Mouse (Mus musculus) liver, adult 2 months (tissue): ENCODE measurements around the gene Gm17268. TPM values are rescaled to one million over a fixed set of nuclear protein-coding genes. Genes with fewer than 3 reads are reported as not detected.
A peak's percentile ranks its signal among the peaks of the same experiment; 100 is the strongest.

Experiments
- DNase-seq: peaks from one replicate; pipeline ENCODE4 v3.0.0-alpha.2; 2011; ENCODE audit warnings: low read depth, low spot score; ENCODE audit errors: extremely low read depth
- H3K27ac ChIP-seq: fragments of 200-500 bp; replicated peaks from 2 replicates; pipeline ENCODE4 v1.5.1; 2012; ENCODE audit warnings: low read depth, mild to moderate bottlenecking, control low read depth, inconsistent platforms, low read length; ENCODE audit not compliant: insufficient read depth
- H3K27me3 ChIP-seq: fragments of 200-500 bp; 2 replicates; pipeline ENCODE4 v1.6.1; 2012; ENCODE audit warnings: mild to moderate bottlenecking, moderate library complexity, low read length, inconsistent platforms; ENCODE audit not compliant: control insufficient read depth, insufficient read depth
- H3K36me3 ChIP-seq: fragments of 200-500 bp; 2 replicates; pipeline ENCODE4 v1.6.1; 2012; ENCODE audit warnings: low read length, inconsistent platforms; ENCODE audit not compliant: control insufficient read depth, insufficient read depth
- H3K4me1 ChIP-seq: fragments of 200-500 bp; 2 replicates; pipeline ENCODE4 v1.6.1; 2011; ENCODE audit warnings: low read length; ENCODE audit not compliant: control insufficient read depth, insufficient read depth
- H3K4me3 ChIP-seq: fragments of 200-500 bp; 2 replicates; pipeline ENCODE4 v1.5.1; 2011; ENCODE audit warnings: low read depth, mild to moderate bottlenecking, control low read depth, low read length, moderate library complexity; ENCODE audit not compliant: insufficient read depth
- H3K79me2 ChIP-seq: fragments of 200-500 bp; 2 replicates; pipeline ENCODE4 v1.6.1; 2012; ENCODE audit warnings: inconsistent platforms, mild to moderate bottlenecking, low read length, moderate library complexity; ENCODE audit not compliant: control insufficient read depth, insufficient read depth
- H3K9ac ChIP-seq: fragments of 200-500 bp; 2 replicates; pipeline ENCODE4 v1.6.1; 2012; ENCODE audit warnings: low read depth, mild to moderate bottlenecking, control low read depth, inconsistent platforms, low read length
- CTCF ChIP-seq: fragments of 200-500 bp; IDR thresholded peaks from 2 replicates; pipeline ENCODE4 v1.5.1; 2011; ENCODE audit warnings: low read depth, low read length, control low read depth
- POLR2A ChIP-seq: fragments of 200-500 bp; IDR thresholded peaks from 2 replicates; pipeline ENCODE4 v1.6.1; 2011; ENCODE audit warnings: low read length, control low read depth; ENCODE audit not compliant: insufficient read depth; ENCODE audit errors: extremely low read depth
- WGBS: fragments of 180-500 bp; shearing (Covaris S2); methylation state at CpG from one replicate; pipeline ENCODE4 v1.1.7; 2018; 5-methylcytosine and 5-hydroxymethylcytosine counted together
- polyA plus RNA-seq: library from polyadenylated mRNA; depleted of rRNA; stranded (reverse); fragments of >200 nt; gene quantifications from 2 replicates; pipeline ENCODE4 v1.2.3, GENCODE M21; 2012; rRNA removed
- total RNA-seq: library from RNA; depleted of rRNA; stranded (reverse); fragments of >200 nt; gene quantifications from 2 replicates; pipeline ENCODE4 v1.2.3, GENCODE M21; 2014; rRNA removed

Gene Gm17268
- total RNA-seq (not detected in 2 replicates), polyA plus RNA-seq (not detected in 2 replicates)

DNA sequence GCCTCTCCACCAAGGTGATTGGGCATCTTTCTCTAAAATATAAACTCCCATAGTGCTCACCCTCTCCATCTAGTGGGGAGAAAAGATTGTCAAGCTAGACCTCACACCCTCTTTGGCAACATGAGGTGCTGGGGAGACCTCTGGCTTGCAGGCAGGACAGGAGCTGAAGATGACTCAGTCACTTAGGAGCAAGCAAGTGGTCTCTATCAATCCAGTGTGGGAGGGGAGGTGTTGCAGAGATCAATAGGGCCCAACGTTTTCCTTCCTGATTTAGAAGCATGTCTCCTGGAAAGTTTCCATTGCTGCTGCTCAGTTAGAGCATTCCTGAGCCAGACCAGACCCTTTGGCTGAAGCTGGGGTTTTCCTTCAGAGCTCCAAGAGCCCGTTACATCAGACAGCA, at the start of gene Gm17268:
Gm17268 (minus strand) TSS at position 28 of the 400 bp plus-strand sequence.
- H3K9ac ChIP-seq = no peak within 1 kb of the TSS
- no peaks in the 10 kb centered on the region for H3K27me3 ChIP-seq
- no peak for DNase-seq
- TF ChIP-seq POLR2A (no peak), CTCF (no peak)
- H3K36me3 ChIP-seq = no peaks in the 10 kb centered on the region
- WGBS = 31% methylated on average over 2 of the region's 2 CpGs
- no peaks in the 10 kb centered on the region; the same call in 1 of the 2 replicates for H3K4me1 ChIP-seq
- no peaks in the 10 kb centered on the region for H3K79me2 ChIP-seq
- no peak within 1 kb of the TSS for H3K4me3 ChIP-seq
- H3K27ac ChIP-seq = no peak within 1 kb of the TSS

DNA sequence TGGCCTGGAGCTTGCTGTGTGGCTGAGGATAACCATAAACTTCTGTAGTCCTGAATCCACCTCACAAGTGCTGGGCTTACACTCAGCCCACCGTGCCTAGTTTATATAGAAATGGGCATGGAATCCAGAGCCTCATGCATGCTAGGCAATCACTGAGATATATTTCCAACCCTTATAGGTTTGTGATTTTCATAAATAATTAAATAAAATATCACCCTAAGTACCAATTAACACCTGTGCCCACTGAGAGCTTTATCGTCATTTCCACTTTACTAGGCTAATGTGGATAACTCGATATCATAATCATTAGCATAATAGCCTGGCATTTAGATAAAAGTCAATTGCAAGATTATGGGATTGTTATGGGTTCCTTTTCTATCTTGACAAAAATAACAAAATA, 46.0 kb upstream of the Gm17268 start:
- TF ChIP-seq CTCF (no peak), POLR2A (no peak)
- H3K36me3 ChIP-seq = no peaks in the 10 kb centered on the region
- no peaks in the 10 kb centered on the region for H3K79me2 ChIP-seq
- H3K4me1 ChIP-seq = no peaks in the 10 kb centered on the region
- no peaks in the 10 kb centered on the region for H3K27me3 ChIP-seq
- no peak for DNase-seq
- no peak overlapping the region for H3K4me3 ChIP-seq
- 95% methylated on average over 3 of the region's 3 CpGs for WGBS
- H3K27ac ChIP-seq = no peak overlapping the region
- H3K9ac ChIP-seq = no peak overlapping the region

DNA sequence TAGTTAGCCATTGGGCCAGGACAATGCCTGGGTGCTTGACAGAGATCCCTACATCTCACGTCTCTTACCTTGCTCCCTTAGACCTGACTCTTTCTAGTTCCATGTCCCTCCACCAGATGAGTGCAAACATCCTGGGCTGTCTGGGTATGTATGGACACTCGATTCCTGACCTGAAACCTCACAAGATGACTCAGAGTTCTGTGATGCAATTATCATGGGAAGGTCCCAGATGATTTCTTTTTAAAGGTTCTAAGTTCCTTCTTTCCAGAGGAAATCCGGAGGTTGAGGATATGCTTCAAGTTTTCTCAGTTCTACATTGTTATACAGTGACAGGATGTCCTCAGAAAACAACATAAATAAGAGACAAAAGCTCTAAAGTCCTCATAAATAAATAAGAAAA, 42.5 kb upstream of the Gm17268 start:
- no peak overlapping the region for H3K4me3 ChIP-seq
- WGBS = 64% methylated on average over 3 of the region's 3 CpGs

GRCm38 (mm10) chr11:82078136-82078730, 39.9 kb upstream of the Gm17268 start:
- TF ChIP-seq POLR2A (no peak), CTCF (no peak)
- H3K27me3 ChIP-seq = no peaks in the 10 kb centered on the region
- H3K9ac ChIP-seq = no peak overlapping the region
- H3K36me3 ChIP-seq = no peaks in the 10 kb centered on the region
- no peaks in the 10 kb centered on the region for H3K4me1 ChIP-seq
- no peak overlapping the region for H3K4me3 ChIP-seq
- no peak overlapping the region for H3K27ac ChIP-seq
- no peaks in the 10 kb centered on the region for H3K79me2 ChIP-seq
- DNase-seq = peak; percentile 5

More for the DNA sequence above, 42.5 kb upstream of the Gm17268 start:
- no peak for DNase-seq
- TF ChIP-seq CTCF (no peak), POLR2A (no peak)
- Histone ChIP-seq H3K4me1 (no peaks in the 10 kb centered on the region), H3K36me3 (no peaks in the 10 kb centered on the region), H3K9ac (no peak overlapping the region), H3K27ac (no peak overlapping the region), H3K27me3 (no peaks in the 10 kb centered on the region), H3K79me2 (no peaks in the 10 kb centered on the region)

GRCm38 (mm10) chr11:82077031-82077430, 38.7 kb upstream of the Gm17268 start:
- no peak for DNase-seq
- Histone ChIP-seq H3K27ac (no peak overlapping the region), H3K4me1 (no peaks in the 10 kb centered on the region), H3K36me3 (no peaks in the 10 kb centered on the region), H3K79me2 (no peaks in the 10 kb centered on the region), H3K4me3 (no peak overlapping the region), H3K9ac (no peak overlapping the region), H3K27me3 (no peaks in the 10 kb centered on the region)
- 63% methylated on average over 3 of the region's 3 CpGs for WGBS
- TF ChIP-seq CTCF (no peak), POLR2A (no peak)

DNA sequence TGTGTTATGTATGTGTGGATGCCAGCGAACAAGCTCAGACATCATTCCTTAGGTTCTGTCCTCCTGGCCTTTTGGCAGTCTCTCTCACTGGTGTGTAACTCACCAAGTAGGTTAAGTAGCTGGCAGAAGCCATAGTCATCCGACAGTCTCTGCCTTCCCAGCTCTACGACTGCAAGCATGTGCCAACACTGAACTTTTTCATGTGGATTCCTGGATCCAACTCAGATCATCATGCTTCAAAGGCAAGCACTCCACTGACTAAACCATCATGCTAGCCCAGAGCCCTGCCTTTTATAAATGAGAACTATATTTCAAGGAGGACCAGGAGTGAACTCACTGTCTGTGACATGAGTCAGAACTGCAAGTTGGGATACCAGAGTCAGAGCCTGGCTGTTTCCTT, 35.3 kb upstream of the Gm17268 start:
- Histone ChIP-seq H3K9ac (no peak overlapping the region), H3K4me3 (no peak overlapping the region), H3K4me1 (no peaks in the 10 kb centered on the region), H3K27ac (no peak overlapping the region), H3K27me3 (no peaks in the 10 kb centered on the region), H3K79me2 (no peaks in the 10 kb centered on the region), H3K36me3 (no peaks in the 10 kb centered on the region)
- no peak for DNase-seq
- WGBS = 81% methylated on average over 3 of the region's 3 CpGs
- TF ChIP-seq CTCF = no peak
